Mouse (Mus musculus): ENCODE data around the gene Gm10073. TPM values are rescaled to one million over a fixed set of nuclear protein-coding genes. Genes with fewer than 3 reads are reported as not detected.

Gm10073 gene
- total and polyA plus RNA-seq, 2 experiments from 2014 or later: 6.5 to 70.8 TPM

DNA sequence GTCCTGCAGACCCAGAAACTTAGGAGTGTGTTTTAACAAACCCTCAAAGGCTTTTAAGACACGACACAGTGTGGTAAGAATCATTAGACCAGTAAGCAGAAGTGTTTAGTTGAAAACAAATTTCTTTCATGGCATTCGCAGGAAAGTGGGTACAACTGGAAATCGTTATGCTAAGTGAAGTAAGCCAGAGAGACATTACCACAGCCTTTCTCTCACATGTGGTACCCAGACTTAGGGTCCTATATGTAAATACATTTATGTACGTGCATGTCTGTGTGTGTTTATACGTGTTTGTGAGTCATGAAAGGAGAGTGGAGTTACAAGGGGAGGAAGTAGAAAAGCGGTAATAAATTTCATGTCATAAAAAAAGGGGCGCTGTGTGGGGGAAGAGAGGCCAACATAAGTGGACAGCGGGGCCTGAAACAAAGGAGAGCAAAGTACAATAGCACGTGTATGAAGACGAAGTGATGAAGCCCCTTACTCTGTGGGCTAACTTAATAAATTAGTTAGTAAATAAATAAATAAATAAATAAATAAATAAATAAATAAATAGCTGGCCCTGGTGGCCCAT, 24.8 kb downstream of the Gm10073 start:
- Histone ChIP-seq H3K9ac (replicated peaks; ENCODE audit: low read depth, low read length) (no peak overlapping the region), H3K36me3 (replicated peaks; ENCODE audit: control insufficient read depth, insufficient read depth, low read length) (peaks cover 9% of the 10 kb centered on the region; the same call in 1 of the 2 replicates), H3K27me3 (ENCODE audit: control insufficient read depth, insufficient read depth, low read length) (no peaks in the 10 kb centered on the region), H3K27ac (ENCODE audit: low read depth) (no peak overlapping the region), H3K4me3 (ENCODE audit: low read depth, low read length) (no peak overlapping the region), H3K9me3 (replicated peaks; ENCODE audit: control insufficient read depth, low read length) (no peaks in the 10 kb centered on the region), H3K4me2 (ENCODE audit: low read depth, low read length) (no peak overlapping the region), H3K4me1 (ENCODE audit: control insufficient read depth, insufficient read depth) (no peaks in the 10 kb centered on the region)
- 89% methylated on average over 10 of the region's 10 CpGs for WGBS
- DNase-seq (ENCODE audit: low spot score) (no peak), ATAC-seq (ENCODE audit: insufficient read depth, low read depth) (no peak)
- TF ChIP-seq CTCF (IDR thresholded peaks at IDR 0.05; ENCODE audit: low read depth): no peak
- no peak for TF ChIP-seq EP300 (IDR thresholded peaks at IDR 0.05; ENCODE audit: low read depth)

DNA sequence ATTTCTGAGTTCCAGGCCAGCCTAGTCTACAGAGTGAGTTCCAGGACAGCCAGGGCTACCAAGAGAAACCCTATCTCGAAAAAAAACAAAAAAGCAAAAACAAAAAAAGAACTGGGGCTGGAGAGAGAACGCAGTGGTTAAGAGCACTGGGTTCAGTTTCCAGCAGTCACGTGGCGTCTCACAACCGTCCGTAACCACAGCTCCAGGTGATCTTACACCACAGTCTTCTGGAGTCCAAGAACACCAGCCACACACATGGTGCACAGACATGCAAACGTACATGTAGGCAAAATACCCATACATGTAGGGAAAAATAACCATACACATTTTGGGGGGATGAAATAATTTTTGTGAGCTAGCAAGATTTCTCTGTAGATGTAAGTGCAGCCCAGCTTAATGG, 26.5 kb downstream of the Gm10073 start:
- no peaks in the 10 kb centered on the region for H3K27me3 ChIP-seq (ENCODE audit: control insufficient read depth, insufficient read depth, low read length)
- TF ChIP-seq CTCF (IDR thresholded peaks at IDR 0.05; ENCODE audit: low read depth): no peak
- no peak for TF ChIP-seq EP300 (IDR thresholded peaks at IDR 0.05; ENCODE audit: low read depth)
- H3K9ac ChIP-seq (replicated peaks; ENCODE audit: low read depth, low read length): no peak overlapping the region
- peaks cover 9% of the 10 kb centered on the region; the same call in 1 of the 2 replicates for H3K36me3 ChIP-seq (replicated peaks; ENCODE audit: control insufficient read depth, insufficient read depth, low read length)
- DNase-seq (ENCODE audit: low spot score): no peak
- H3K9me3 ChIP-seq (replicated peaks; ENCODE audit: control insufficient read depth, low read length): no peaks in the 10 kb centered on the region
- WGBS: 87% methylated on average over 7 of the region's 7 CpGs
- ATAC-seq (ENCODE audit: insufficient read depth, low read depth): no peak
- H3K4me3 ChIP-seq (ENCODE audit: low read depth, low read length): no peak overlapping the region
- H3K4me1 ChIP-seq (ENCODE audit: control insufficient read depth, insufficient read depth): no peaks in the 10 kb centered on the region
- H3K4me2 ChIP-seq (ENCODE audit: low read depth, low read length): no peak overlapping the region
- no peak overlapping the region for H3K27ac ChIP-seq (ENCODE audit: low read depth)

DNA sequence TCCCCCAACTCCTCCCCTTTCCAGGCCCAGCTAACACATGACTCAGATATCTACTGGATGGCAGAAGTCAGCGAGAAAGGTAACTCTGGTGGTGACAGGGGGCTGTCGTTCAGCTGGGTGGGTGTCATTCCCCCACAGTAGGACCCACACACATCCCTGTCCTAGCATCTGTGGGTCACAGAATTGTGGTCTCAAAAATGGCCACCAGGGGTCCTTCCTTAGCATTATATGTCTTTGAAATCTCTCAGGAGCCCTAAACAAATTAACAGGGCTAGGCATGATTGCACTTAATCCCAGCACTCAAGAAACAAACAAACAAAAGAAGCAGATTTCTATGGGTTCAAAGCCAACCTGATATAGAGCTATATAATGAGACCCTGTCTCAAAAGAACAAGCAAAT, 28.1 kb downstream of the Gm10073 start:
- H3K4me3 ChIP-seq (ENCODE audit: low read depth, low read length): no peak overlapping the region
- WGBS: 82% methylated on average over 2 of the region's 2 CpGs
- no peak overlapping the region for H3K9ac ChIP-seq (replicated peaks; ENCODE audit: low read depth, low read length)
- no peaks in the 10 kb centered on the region for H3K9me3 ChIP-seq (replicated peaks; ENCODE audit: control insufficient read depth, low read length)
- H3K4me2 ChIP-seq (ENCODE audit: low read depth, low read length): no peak overlapping the region
- peaks cover 13% of the 10 kb centered on the region for H3K36me3 ChIP-seq (replicated peaks; ENCODE audit: control insufficient read depth, insufficient read depth, low read length)
- H3K4me1 ChIP-seq (ENCODE audit: control insufficient read depth, insufficient read depth): no peaks in the 10 kb centered on the region
- ATAC-seq (ENCODE audit: insufficient read depth, low read depth) (no peak), DNase-seq (ENCODE audit: low spot score) (no peak)
- TF ChIP-seq EP300 (IDR thresholded peaks at IDR 0.05; ENCODE audit: low read depth) (no peak), CTCF (IDR thresholded peaks at IDR 0.05; ENCODE audit: low read depth) (0 out of 2 replicates have a peak, but pooled peaks have one; percentile 4)
- H3K27me3 ChIP-seq (ENCODE audit: control insufficient read depth, insufficient read depth, low read length): no peaks in the 10 kb centered on the region
- no peak overlapping the region for H3K27ac ChIP-seq (ENCODE audit: low read depth)

DNA sequence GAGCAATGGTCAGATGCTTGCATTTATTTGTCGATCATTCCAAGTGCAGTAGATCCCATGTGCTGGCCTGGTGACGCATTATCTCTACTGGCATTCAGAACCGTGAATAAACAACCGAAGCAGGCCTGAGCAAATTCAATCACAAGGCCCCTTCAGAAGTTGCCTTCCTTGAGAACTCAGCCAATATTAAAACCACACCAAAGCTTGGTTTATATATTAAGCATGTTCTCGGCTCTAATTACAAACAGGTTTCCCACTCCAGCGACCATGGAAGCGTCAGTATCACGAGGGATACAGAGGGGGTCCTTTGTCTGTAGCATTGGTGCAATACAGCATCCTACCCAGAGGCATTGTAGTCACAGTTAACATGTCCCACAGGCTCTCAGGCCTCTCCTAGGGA, 30.2 kb downstream of the Gm10073 start:
- no peaks in the 10 kb centered on the region for H3K9me3 ChIP-seq (replicated peaks; ENCODE audit: control insufficient read depth, low read length)
- no peak overlapping the region for H3K9ac ChIP-seq (replicated peaks; ENCODE audit: low read depth, low read length)
- no peak overlapping the region for H3K4me2 ChIP-seq (ENCODE audit: low read depth, low read length)
- WGBS: 79% methylated on average over 8 of the region's 8 CpGs
- H3K4me3 ChIP-seq (ENCODE audit: low read depth, low read length): no peak overlapping the region
- ATAC-seq (ENCODE audit: insufficient read depth, low read depth) (no peak), DNase-seq (ENCODE audit: low spot score) (no peak)
- no peaks in the 10 kb centered on the region for H3K27me3 ChIP-seq (ENCODE audit: control insufficient read depth, insufficient read depth, low read length)
- H3K36me3 ChIP-seq (replicated peaks; ENCODE audit: control insufficient read depth, insufficient read depth, low read length): peaks cover 13% of the 10 kb centered on the region
- TF ChIP-seq EP300 (IDR thresholded peaks at IDR 0.05; ENCODE audit: low read depth): no peak
- TF ChIP-seq CTCF (IDR thresholded peaks at IDR 0.05; ENCODE audit: low read depth): no peak
- no peaks in the 10 kb centered on the region for H3K4me1 ChIP-seq (ENCODE audit: control insufficient read depth, insufficient read depth)
- no peak overlapping the region for H3K27ac ChIP-seq (ENCODE audit: low read depth)

DNA sequence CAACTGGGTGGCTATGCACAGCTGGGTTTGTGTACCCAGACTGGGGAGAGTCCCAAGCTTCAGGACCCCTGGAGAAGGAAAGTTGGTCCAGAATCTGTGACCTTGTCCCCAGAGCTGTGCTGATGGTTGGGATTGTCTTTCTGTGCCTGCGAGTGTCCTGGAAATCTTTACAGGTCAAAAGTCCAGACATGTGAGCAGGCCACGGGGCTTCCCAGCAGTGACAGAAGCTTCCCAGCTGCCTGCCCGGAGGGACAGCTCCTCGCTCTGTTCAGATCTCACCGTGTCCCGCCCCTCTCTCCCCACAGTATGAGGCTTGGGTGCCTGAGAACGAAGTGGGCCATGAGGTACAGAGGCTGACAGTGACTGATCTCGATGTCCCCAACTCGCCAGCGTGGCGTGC, 32.3 kb downstream of the Gm10073 start:
- H3K4me2 ChIP-seq (ENCODE audit: low read depth, low read length): no peak overlapping the region
- no peak overlapping the region for H3K4me3 ChIP-seq (ENCODE audit: low read depth, low read length)
- no peaks in the 10 kb centered on the region for H3K9me3 ChIP-seq (replicated peaks; ENCODE audit: control insufficient read depth, low read length)
- no peak for ATAC-seq (ENCODE audit: insufficient read depth, low read depth)
- no peak for DNase-seq (ENCODE audit: low spot score)
- H3K4me1 ChIP-seq (ENCODE audit: control insufficient read depth, insufficient read depth): no peaks in the 10 kb centered on the region
- TF ChIP-seq CTCF (IDR thresholded peaks at IDR 0.05; ENCODE audit: low read depth): no peak
- TF ChIP-seq EP300 (IDR thresholded peaks at IDR 0.05; ENCODE audit: low read depth): no peak
- WGBS: 72% methylated on average over 11 of the region's 11 CpGs
- H3K27ac ChIP-seq (ENCODE audit: low read depth): no peak overlapping the region
- peaks cover 13% of the 10 kb centered on the region for H3K36me3 ChIP-seq (replicated peaks; ENCODE audit: control insufficient read depth, insufficient read depth, low read length)
- H3K9ac ChIP-seq (replicated peaks; ENCODE audit: low read depth, low read length): no peak overlapping the region; the same call in 1 of the 2 replicates
- no peaks in the 10 kb centered on the region for H3K27me3 ChIP-seq (ENCODE audit: control insufficient read depth, insufficient read depth, low read length)

DNA sequence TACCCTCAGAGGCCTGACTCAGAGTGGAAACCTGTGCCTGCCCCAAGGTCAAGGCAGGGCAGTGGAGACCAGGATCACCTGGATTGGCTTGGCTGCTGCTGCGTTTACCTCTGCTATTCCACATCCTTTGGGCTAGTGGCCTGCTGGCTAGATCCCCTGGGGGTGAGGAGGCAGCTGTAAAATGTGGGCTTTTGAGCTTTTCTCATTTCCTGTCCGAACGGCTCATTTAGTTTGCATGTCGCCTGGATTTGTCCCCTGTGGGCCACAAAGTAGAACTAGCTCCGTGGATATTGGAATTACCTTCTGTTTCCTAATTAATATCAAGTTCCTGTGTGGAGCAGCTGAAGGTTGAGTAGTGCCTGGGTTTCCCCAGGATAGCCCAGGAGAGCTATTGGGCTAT, 34.1 kb downstream of the Gm10073 start:
- Histone ChIP-seq H3K36me3 (replicated peaks; ENCODE audit: control insufficient read depth, insufficient read depth, low read length) (peaks cover 5% of the 10 kb centered on the region), H3K9me3 (replicated peaks; ENCODE audit: control insufficient read depth, low read length) (no peaks in the 10 kb centered on the region), H3K9ac (replicated peaks; ENCODE audit: low read depth, low read length) (no peak overlapping the region), H3K4me3 (ENCODE audit: low read depth, low read length) (no peak overlapping the region), H3K4me1 (ENCODE audit: control insufficient read depth, insufficient read depth) (no peaks in the 10 kb centered on the region), H3K4me2 (ENCODE audit: low read depth, low read length) (no peak overlapping the region), H3K27ac (ENCODE audit: low read depth) (no peak overlapping the region), H3K27me3 (ENCODE audit: control insufficient read depth, insufficient read depth, low read length) (no peaks in the 10 kb centered on the region)
- DNase-seq (ENCODE audit: low spot score) (no peak), ATAC-seq (ENCODE audit: insufficient read depth, low read depth) (no peak)
- 58% methylated on average over 5 of the region's 5 CpGs for WGBS
- TF ChIP-seq EP300 (IDR thresholded peaks at IDR 0.05; ENCODE audit: low read depth) (no peak), CTCF (IDR thresholded peaks at IDR 0.05; ENCODE audit: low read depth) (no peak)
